Mouse (Mus musculus): ENCODE measurements around the gene Rtl6. TPM values are rescaled to one million over a fixed set of nuclear protein-coding genes. Genes with fewer than 3 reads are reported as not detected.

Gene Rtl6
- polyA plus RNA-seq (2014; fragmentation: Nextera tagmentation; extraction: Ambion mirVana), result 27.6 and 41.1 TPM in 2 replicates

- peak; percentile 96 for ATAC-seq (ENCODE audit: low read depth)
- Histone ChIP-seq H3K9ac (replicated peaks; ENCODE audit: low read depth, low read length) (peak within 1 kb of the TSS; percentile 87), H3K4me3 (ENCODE audit: low read depth, low read length) (peak within 1 kb of the TSS; percentile 69), H3K27ac (ENCODE audit: low read depth, low read length) (peak within 1 kb of the TSS; percentile 91), H3K27me3 (ENCODE audit: control insufficient read depth, insufficient read depth, low read length) (no peaks in the 10 kb centered on the region), H3K9me3 (ENCODE audit: control insufficient read depth, low read length) (no peaks in the 10 kb centered on the region), H3K4me1 (ENCODE audit: control insufficient read depth, insufficient read depth, low read length) (peaks cover 19% of the 10 kb centered on the region; the same call in 1 of the 2 replicates), H3K4me2 (ENCODE audit: low read depth, low read length) (peak within 1 kb of the TSS; percentile 90), H3K36me3 (ENCODE audit: control insufficient read depth, insufficient read depth, low read length) (peaks cover 6% of the 10 kb centered on the region)
- 11% methylated on average over 59 of the region's 59 CpGs for WGBS
Observed at GRCm38 (mm10) chr15:84557189-84557921, at the start of gene Rtl6. Gene Rtl6 (minus strand): TSS chr15:84557823.

GRCm38 (mm10) chr15:84603267-84603963 is 45.8 kb upstream of the Rtl6 start:
- H3K4me2 ChIP-seq (ENCODE audit: low read depth, low read length), result no peak overlapping the region
- 75% methylated on average over 8 of the region's 8 CpGs for WGBS
- ATAC-seq (ENCODE audit: low read depth), result no peak

GRCm38 (mm10) chr15:84600977-84601595 is 43.5 kb upstream of the Rtl6 start:
- H3K4me1 ChIP-seq (ENCODE audit: control insufficient read depth, insufficient read depth, low read length), result no peaks in the 10 kb centered on the region
- H3K9ac ChIP-seq (replicated peaks; ENCODE audit: low read depth, low read length), result no peak overlapping the region
- H3K4me2 ChIP-seq (ENCODE audit: low read depth, low read length), result no peak overlapping the region
- H3K36me3 ChIP-seq (ENCODE audit: control insufficient read depth, insufficient read depth, low read length), result no peaks in the 10 kb centered on the region
- H3K27me3 ChIP-seq (ENCODE audit: control insufficient read depth, insufficient read depth, low read length), result no peaks in the 10 kb centered on the region
- 85% methylated on average over 9 of the region's 9 CpGs for WGBS
- no peak overlapping the region for H3K27ac ChIP-seq (ENCODE audit: low read depth, low read length)
- no peak for ATAC-seq (ENCODE audit: low read depth)
- no peaks in the 10 kb centered on the region for H3K9me3 ChIP-seq (ENCODE audit: control insufficient read depth, low read length)
- no peak overlapping the region for H3K4me3 ChIP-seq (ENCODE audit: low read depth, low read length)

More at GRCm38 (mm10) chr15:84603267-84603963, 45.8 kb upstream of the Rtl6 start:
- Histone ChIP-seq H3K9me3 (ENCODE audit: control insufficient read depth, low read length) (no peaks in the 10 kb centered on the region), H3K4me1 (ENCODE audit: control insufficient read depth, insufficient read depth, low read length) (no peaks in the 10 kb centered on the region), H3K4me3 (ENCODE audit: low read depth, low read length) (no peak overlapping the region), H3K36me3 (ENCODE audit: control insufficient read depth, insufficient read depth, low read length) (no peaks in the 10 kb centered on the region), H3K27ac (ENCODE audit: low read depth, low read length) (no peak overlapping the region), H3K27me3 (ENCODE audit: control insufficient read depth, insufficient read depth, low read length) (no peaks in the 10 kb centered on the region), H3K9ac (replicated peaks; ENCODE audit: low read depth, low read length) (no peak overlapping the region)

- WGBS, result 98% methylated on average over 2 of the region's 2 CpGs
- ATAC-seq (ENCODE audit: low read depth), result no peak
- no peak overlapping the region for H3K9ac ChIP-seq (replicated peaks; ENCODE audit: low read depth, low read length)
- no peak overlapping the region for H3K4me2 ChIP-seq (ENCODE audit: low read depth, low read length)
- H3K27me3 ChIP-seq (ENCODE audit: control insufficient read depth, insufficient read depth, low read length), result no peaks in the 10 kb centered on the region
- H3K27ac ChIP-seq (ENCODE audit: low read depth, low read length), result no peak overlapping the region
- no peaks in the 10 kb centered on the region for H3K9me3 ChIP-seq (ENCODE audit: control insufficient read depth, low read length)
- no peak overlapping the region for H3K4me3 ChIP-seq (ENCODE audit: low read depth, low read length)
- H3K36me3 ChIP-seq (ENCODE audit: control insufficient read depth, insufficient read depth, low read length), result no peaks in the 10 kb centered on the region
- H3K4me1 ChIP-seq (ENCODE audit: control insufficient read depth, insufficient read depth, low read length), result peaks cover under 1% of the 10 kb centered on the region; the same call in 1 of the 2 replicates
Observed at GRCm38 (mm10) chr15:84598911-84599310, 41.3 kb upstream of the Rtl6 start.

- Histone ChIP-seq H3K4me3 (ENCODE audit: low read depth, low read length) (no peak overlapping the region), H3K27ac (ENCODE audit: low read depth, low read length) (no peak overlapping the region), H3K4me1 (ENCODE audit: control insufficient read depth, insufficient read depth, low read length) (peaks cover 10% of the 10 kb centered on the region; the same call in 1 of the 2 replicates), H3K4me2 (ENCODE audit: low read depth, low read length) (no peak overlapping the region), H3K9me3 (ENCODE audit: control insufficient read depth, low read length) (no peaks in the 10 kb centered on the region), H3K9ac (replicated peaks; ENCODE audit: low read depth, low read length) (no peak overlapping the region), H3K36me3 (ENCODE audit: control insufficient read depth, insufficient read depth, low read length) (no peaks in the 10 kb centered on the region), H3K27me3 (ENCODE audit: control insufficient read depth, insufficient read depth, low read length) (no peaks in the 10 kb centered on the region)
- no peak for ATAC-seq (ENCODE audit: low read depth)
- WGBS, result 95% methylated on average over 1 of the region's 1 CpGs
Observed at GRCm38 (mm10) chr15:84597816-84598215, 40.2 kb upstream of the Rtl6 start.

GRCm38 (mm10) chr15:84597021-84597420 is 39.4 kb upstream of the Rtl6 start:
- no peak overlapping the region for H3K4me2 ChIP-seq (ENCODE audit: low read depth, low read length)
- no peak for ATAC-seq (ENCODE audit: low read depth)
- H3K9me3 ChIP-seq (ENCODE audit: control insufficient read depth, low read length), result no peaks in the 10 kb centered on the region
- no peaks in the 10 kb centered on the region for H3K36me3 ChIP-seq (ENCODE audit: control insufficient read depth, insufficient read depth, low read length)
- peaks cover 11% of the 10 kb centered on the region; the same call in 1 of the 2 replicates for H3K4me1 ChIP-seq (ENCODE audit: control insufficient read depth, insufficient read depth, low read length)
- H3K9ac ChIP-seq (replicated peaks; ENCODE audit: low read depth, low read length), result no peak overlapping the region
- H3K27me3 ChIP-seq (ENCODE audit: control insufficient read depth, insufficient read depth, low read length), result no peaks in the 10 kb centered on the region
- H3K27ac ChIP-seq (ENCODE audit: low read depth, low read length), result no peak overlapping the region
- no peak overlapping the region for H3K4me3 ChIP-seq (ENCODE audit: low read depth, low read length)

- WGBS, result 71% methylated on average over 9 of the region's 9 CpGs
- Histone ChIP-seq H3K27ac (ENCODE audit: low read depth, low read length) (no peak overlapping the region), H3K9me3 (ENCODE audit: control insufficient read depth, low read length) (no peaks in the 10 kb centered on the region), H3K27me3 (ENCODE audit: control insufficient read depth, insufficient read depth, low read length) (no peaks in the 10 kb centered on the region), H3K4me2 (ENCODE audit: low read depth, low read length) (no peak overlapping the region), H3K9ac (replicated peaks; ENCODE audit: low read depth, low read length) (no peak overlapping the region), H3K36me3 (ENCODE audit: control insufficient read depth, insufficient read depth, low read length) (no peaks in the 10 kb centered on the region), H3K4me1 (ENCODE audit: control insufficient read depth, insufficient read depth, low read length) (peaks cover 11% of the 10 kb centered on the region; the same call in 1 of the 2 replicates), H3K4me3 (ENCODE audit: low read depth, low read length) (no peak overlapping the region)
- no peak for ATAC-seq (ENCODE audit: low read depth)
Observed at GRCm38 (mm10) chr15:84595241-84595945, 37.8 kb upstream of the Rtl6 start.

- no peaks in the 10 kb centered on the region for H3K9me3 ChIP-seq (ENCODE audit: control insufficient read depth, low read length)
- H3K27ac ChIP-seq (ENCODE audit: low read depth, low read length), result no peak overlapping the region
- H3K9ac ChIP-seq (replicated peaks; ENCODE audit: low read depth, low read length), result no peak overlapping the region
- H3K36me3 ChIP-seq (ENCODE audit: control insufficient read depth, insufficient read depth, low read length), result no peaks in the 10 kb centered on the region
- no peak for ATAC-seq (ENCODE audit: low read depth)
- no peaks in the 10 kb centered on the region for H3K27me3 ChIP-seq (ENCODE audit: control insufficient read depth, insufficient read depth, low read length)
- WGBS, result 9% methylated on average over 9 of the region's 9 CpGs
- H3K4me3 ChIP-seq (ENCODE audit: low read depth, low read length), result no peak overlapping the region
- H3K4me1 ChIP-seq (ENCODE audit: control insufficient read depth, insufficient read depth, low read length), result peaks cover 11% of the 10 kb centered on the region; the same call in 1 of the 2 replicates
- H3K4me2 ChIP-seq (ENCODE audit: low read depth, low read length), result no peak overlapping the region
Observed at GRCm38 (mm10) chr15:84593514-84593913, 35.9 kb upstream of the Rtl6 start.

Data from neural tube, embryonic 14.5 days (tissue).